12 mouse cellular contexts compared by ENCODE assay signal in genomic region chr6:149442884-149443283, GRCm38 (mm10). TPM values are rescaled to one million over a fixed set of nuclear protein-coding genes. Genes with fewer than 3 reads are reported as not detected.
DNase-seq lines count a peak whose midpoint lies in the region; ATAC-seq and TF ChIP-seq lines count a peak whose summit lies in the region.
"Had no signal": no experiment of that assay in that cellular context is flagged by ENCODE, and none has a peak within 500 bp of the region (broad histone marks: within the 10 kb centered on the region; RNA-seq: fewer than 3 reads in every experiment).

No protein-coding gene starts in this region.

- no peak for TF ChIP-seq CTCF in brain, embryonic 14.5 days (IDR thresholded peaks at IDR 0.05; ENCODE audit: borderline replicate concordance, extremely low read depth, insufficient read depth, insufficient read length)

- no peak overlapping the region for H3K9ac ChIP-seq in hindbrain, embryonic 11.5 days (ENCODE audit: low read depth, low read length)
- no peak overlapping the region for H3K9ac ChIP-seq in forebrain, embryonic 12.5 days
- no peak overlapping the region for H3K9ac ChIP-seq in midbrain, embryonic 12.5 days (replicated peaks)
- H3K9ac ChIP-seq: embryonic facial prominence, embryonic 12.5 days; liver, embryonic 15.5 days had no signal

- no peaks in the 10 kb centered on the region for H3K36me3 ChIP-seq in hindbrain, embryonic 11.5 days (ENCODE audit: control insufficient read depth, insufficient read depth, low read length)
- no peaks in the 10 kb centered on the region for H3K36me3 ChIP-seq in hindbrain, embryonic 10.5 days
- no peaks in the 10 kb centered on the region for H3K36me3 ChIP-seq in forebrain, embryonic 12.5 days (replicated peaks)
- H3K36me3 ChIP-seq in midbrain, embryonic 12.5 days: no peaks in the 10 kb centered on the region
- H3K36me3 ChIP-seq: embryonic facial prominence, embryonic 12.5 days; liver, embryonic 15.5 days had no signal

- H3K4me2 ChIP-seq in hindbrain, embryonic 11.5 days (replicated peaks; ENCODE audit: low read depth, low read length): no peak overlapping the region
- H3K4me2 ChIP-seq in forebrain, embryonic 12.5 days: no peak overlapping the region
- H3K4me2 ChIP-seq in midbrain, embryonic 12.5 days (replicated peaks): no peak overlapping the region
- H3K4me2 ChIP-seq: embryonic facial prominence, embryonic 12.5 days; liver, embryonic 15.5 days had no signal

- H3K27ac ChIP-seq in hindbrain, embryonic 11.5 days (ENCODE audit: low read depth, low read length): no peak overlapping the region
- H3K27ac ChIP-seq in hindbrain, embryonic 10.5 days: no peak overlapping the region
- H3K27ac ChIP-seq in forebrain, embryonic 12.5 days: no peak overlapping the region
- no peak overlapping the region for H3K27ac ChIP-seq in midbrain, embryonic 12.5 days (replicated peaks)
- H3K27ac ChIP-seq: embryonic facial prominence, embryonic 12.5 days; liver, embryonic 15.5 days had no signal

- no peaks in the 10 kb centered on the region for H3K4me1 ChIP-seq in hindbrain, embryonic 11.5 days (replicated peaks; ENCODE audit: control insufficient read depth, insufficient read depth, low read length)
- H3K4me1 ChIP-seq in hindbrain, embryonic 10.5 days (replicated peaks): peaks cover 4% of the 10 kb centered on the region; the same call in 1 of the 2 replicates
- H3K4me1 ChIP-seq in forebrain, embryonic 12.5 days: no peaks in the 10 kb centered on the region
- H3K4me1 ChIP-seq in midbrain, embryonic 12.5 days: peaks cover 3% of the 10 kb centered on the region
- H3K4me1 ChIP-seq: embryonic facial prominence, embryonic 12.5 days; liver, embryonic 15.5 days had no signal

- WGBS in hindbrain, embryonic 11.5 days: 47% methylated on average over 1 of the region's 1 CpGs
- 66% methylated on average over 1 of the region's 1 CpGs for WGBS in hindbrain, embryonic 10.5 days
- WGBS in forebrain, embryonic 12.5 days: 56% methylated on average over 1 of the region's 1 CpGs
- WGBS in midbrain, embryonic 12.5 days: 43% methylated on average over 1 of the region's 1 CpGs

- H3K27me3 ChIP-seq in hindbrain, embryonic 11.5 days (ENCODE audit: control insufficient read depth, insufficient read depth, low read length): no peaks in the 10 kb centered on the region
- no peaks in the 10 kb centered on the region for H3K27me3 ChIP-seq in hindbrain, embryonic 10.5 days (ENCODE audit: insufficient read depth, poor library complexity, severe bottlenecking)
- no peaks in the 10 kb centered on the region for H3K27me3 ChIP-seq in forebrain, embryonic 12.5 days
- H3K27me3 ChIP-seq in midbrain, embryonic 12.5 days: no peaks in the 10 kb centered on the region
- H3K27me3 ChIP-seq: embryonic facial prominence, embryonic 12.5 days; liver, embryonic 15.5 days had no signal

- peak; percentile 88 for ATAC-seq in hindbrain, embryonic 11.5 days (ENCODE audit: low FRiP score)
- peak; percentile 79 for ATAC-seq in forebrain, embryonic 12.5 days (ENCODE audit: low FRiP score)
- ATAC-seq in midbrain, embryonic 12.5 days (ENCODE audit: low FRiP score, low read depth): peak; percentile 63; the same call in 1 of the 2 replicates
- ATAC-seq in megakaryocyte-erythroid progenitor cell, adult 5-6 weeks (replicated peaks; ENCODE audit: low FRiP score, low TSS enrichment, poor library complexity, severe bottlenecking): no peak

- H3K9me3 ChIP-seq in hindbrain, embryonic 11.5 days (ENCODE audit: control insufficient read depth, low read length): no peaks in the 10 kb centered on the region
- H3K9me3 ChIP-seq in hindbrain, embryonic 10.5 days: no peaks in the 10 kb centered on the region
- no peaks in the 10 kb centered on the region for H3K9me3 ChIP-seq in forebrain, embryonic 12.5 days
- no peaks in the 10 kb centered on the region for H3K9me3 ChIP-seq in midbrain, embryonic 12.5 days
- H3K9me3 ChIP-seq: embryonic facial prominence, embryonic 12.5 days; liver, embryonic 15.5 days had no signal

- DNase-seq in hindbrain, embryonic 11.5 days (ENCODE audit: low spot score): peak; percentile 56
- DNase-seq in hindbrain, embryonic 10.5 days (ENCODE audit: low spot score): no peak
- peak; percentile 91 for DNase-seq in brain, embryonic 14.5 days (ENCODE audit: low read depth)
- no peak for DNase-seq in right cerebral cortex, postnatal 14 days
- DNase-seq in heart, adult 18-20 months: no peak
- DNase-seq: adrenal gland, postnatal 14 days; kidney, adult 2 months had no signal

- no peak overlapping the region for H3K4me3 ChIP-seq in hindbrain, embryonic 11.5 days (ENCODE audit: low read depth, low read length)
- no peak overlapping the region for H3K4me3 ChIP-seq in hindbrain, embryonic 10.5 days
- no peak overlapping the region for H3K4me3 ChIP-seq in forebrain, embryonic 12.5 days (replicated peaks)
- H3K4me3 ChIP-seq in midbrain, embryonic 12.5 days: no peak overlapping the region
- H3K4me3 ChIP-seq: embryonic facial prominence, embryonic 12.5 days; liver, embryonic 15.5 days had no signal

- TF ChIP-seq POLR2A in brain, embryonic 14.5 days (IDR thresholded peaks at IDR 0.05; ENCODE audit: borderline replicate concordance, extremely low read depth, insufficient read depth, insufficient read length, poor library complexity, severe bottlenecking): no peak

RNA-seq across cellular contexts. Expression of gene Bicd1, which starts 34.2 kb away (rescaled TPM):
- 17.7 and 22.6 TPM in 2 replicates for polyA plus RNA-seq in hindbrain, embryonic 11.5 days (2014; fragmentation: Nextera tagmentation; extraction: Ambion mirVana)
- polyA plus RNA-seq in hindbrain, embryonic 10.5 days (2016; fragmentation: Nextera tagmentation; extraction: Ambion mirVana): 13.1 and 13.9 TPM in 2 replicates
- 13.0 and 17.2 TPM in 2 replicates for polyA plus RNA-seq in brain, embryonic 14.5 days (2012; rRNA removed)
- polyA plus RNA-seq in forebrain, embryonic 12.5 days (2016; fragmentation: Nextera tagmentation; extraction: Ambion mirVana): 28.1 and 33.3 TPM in 2 replicates
- polyA plus RNA-seq in midbrain, embryonic 12.5 days (2016; fragmentation: Nextera tagmentation; extraction: Ambion mirVana): 29.5 and 32.9 TPM in 2 replicates
- 12.7 and 18.4 TPM in 2 replicates for total RNA-seq in megakaryocyte-erythroid progenitor cell, adult 5-6 weeks (2014; fragmentation: Nextera tagmentation)
- total RNA-seq in megakaryocyte-erythroid progenitor cell, adult 5-6 weeks (2017): 8.2 and 9.2 TPM in 2 replicates
- total RNA-seq in heart, adult 18-20 months (2021): 1 to 10 TPM; 3.9 to 5.2 TPM

Comparison
In these comparisons a context has a peak if more than half of its experiments do, and no peak if none do; other contexts are left out.
1. DNase-seq: peak in hindbrain, embryonic 11.5 days (single experiment) and brain, embryonic 14.5 days (single experiment); none in hindbrain, embryonic 10.5 days (single experiment), right cerebral cortex, postnatal 14 days (single experiment) and heart, adult 18-20 months (0 of 2).